Mouse (Mus musculus): ENCODE results near the gene Cd52.

Cd52 gene

DNA sequence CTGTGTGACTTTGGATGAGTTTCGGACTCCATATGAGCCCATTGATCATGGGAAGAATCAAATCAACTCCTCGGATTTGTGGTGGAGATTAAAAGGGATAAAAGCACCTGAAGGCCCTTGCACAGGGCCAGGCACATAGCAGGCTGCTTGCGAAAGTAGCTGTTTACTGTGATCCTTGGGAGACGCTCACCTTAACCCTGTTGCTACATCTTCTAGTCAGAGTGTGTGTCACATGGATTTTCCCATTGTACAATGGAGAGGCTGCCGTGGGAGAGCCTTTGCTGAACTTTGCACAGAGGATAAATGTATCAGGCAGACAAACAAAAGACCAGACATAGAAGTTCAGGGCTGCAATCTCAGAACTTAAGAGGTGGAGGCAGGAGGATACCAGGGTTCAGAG is 43.0 kb downstream of the Cd52 start:
- no peak for DNase-seq (ENCODE audit: low spot score in 2 of 2)

- DNase-seq (ENCODE audit: low spot score in 2 of 2): no peak
Observed at GRCm38 (mm10) chr4:134047648-134048047, 47.2 kb downstream of the Cd52 start.

GRCm38 (mm10) chr4:134043041-134043440 is 51.8 kb downstream of the Cd52 start:
- DNase-seq (ENCODE audit: low spot score in 2 of 2): no peak

GRCm38 (mm10) chr4:134041317-134042123 is 53.4 kb downstream of the Cd52 start:
- DNase-seq (ENCODE audit: low spot score in 2 of 2): no peak

- peak; percentile 41 to 77 for DNase-seq (ENCODE audit: low spot score in 2 of 2)
Observed at GRCm38 (mm10) chr4:134035953-134036352, 58.9 kb downstream of the Cd52 start.

Data from frontal cortex, postnatal 14 days (tissue).